In the genomic region with DNA sequence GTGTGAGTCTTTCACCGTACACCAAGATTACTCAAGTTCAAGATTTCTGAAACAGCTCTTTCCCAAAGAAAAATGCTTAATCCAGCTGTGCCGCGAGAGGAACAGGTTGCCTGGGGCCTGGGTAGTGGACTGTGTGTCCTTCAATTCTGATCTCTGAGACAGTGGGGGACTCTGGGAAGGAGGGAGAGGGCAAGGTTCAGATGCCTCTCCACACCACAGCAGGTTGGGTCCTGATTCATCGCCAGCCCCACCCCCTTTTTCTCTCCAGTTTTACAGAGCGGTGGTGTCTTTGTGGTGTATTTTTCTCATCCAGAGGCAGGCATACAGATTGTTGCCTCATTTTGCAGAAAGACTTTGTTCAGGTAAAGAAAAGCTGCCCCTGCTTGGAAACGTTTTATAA, we compare ENCODE assay signal across 34 mouse cellular contexts. TPM values are rescaled to one million over a fixed set of nuclear protein-coding genes. Genes with fewer than 3 reads are reported as not detected.
DNase-seq lines count a peak whose midpoint lies in the region; ATAC-seq and TF ChIP-seq lines count a peak whose summit lies in the region.
"Had no signal": no experiment of that assay in that cellular context is flagged by ENCODE, and none has a peak within 500 bp of the region (broad histone marks: within the 10 kb centered on the region; RNA-seq: fewer than 3 reads in every experiment).

No protein-coding gene starts in this region.

- no peaks in the 10 kb centered on the region for H3K9me3 ChIP-seq in liver, postnatal 0 days (ENCODE audit: low read length)
- H3K9me3 ChIP-seq in liver, embryonic 11.5 days (ENCODE audit: control insufficient read depth, low read length): no peaks in the 10 kb centered on the region
- H3K9me3 ChIP-seq: embryonic facial prominence, embryonic 13.5 days; forebrain, embryonic 10.5 days; forebrain, embryonic 15.5 days; heart, embryonic 13.5 days; liver, embryonic 13.5 days had no signal

- H3K27ac ChIP-seq in liver, postnatal 0 days (ENCODE audit: low read depth): peak overlapping the region; percentile 88
- H3K27ac ChIP-seq in liver, embryonic 11.5 days (ENCODE audit: low read depth, low read length): no peak overlapping the region
- H3K27ac ChIP-seq: embryonic facial prominence, embryonic 13.5 days; forebrain, embryonic 10.5 days; forebrain, embryonic 15.5 days; heart, adult 2 months; heart, embryonic 13.5 days; hindbrain, embryonic 14.5 days; layer of hippocampus, adult 2 months had no signal

- TF ChIP-seq EP300 in liver, postnatal 0 days (IDR thresholded peaks at IDR 0.05; ENCODE audit: low read depth): no peak

- H3K4me2 ChIP-seq in liver, postnatal 0 days (ENCODE audit: low read depth, low read length): no peak overlapping the region
- no peak overlapping the region for H3K4me2 ChIP-seq in liver, embryonic 11.5 days
- H3K4me2 ChIP-seq: embryonic facial prominence, embryonic 13.5 days; forebrain, embryonic 15.5 days; heart, embryonic 13.5 days; hindbrain, embryonic 14.5 days; liver, embryonic 13.5 days had no signal

- no peaks in the 10 kb centered on the region for H3K27me3 ChIP-seq in liver, postnatal 0 days (ENCODE audit: insufficient read depth, low read length)
- H3K27me3 ChIP-seq in liver, embryonic 11.5 days (replicated peaks; ENCODE audit: control insufficient read depth, insufficient read depth, low read length): no peaks in the 10 kb centered on the region
- H3K27me3 ChIP-seq: embryonic facial prominence, embryonic 13.5 days; forebrain, embryonic 15.5 days; heart, embryonic 13.5 days; liver, embryonic 13.5 days had no signal

- no peak overlapping the region for H3K4me3 ChIP-seq in liver, postnatal 0 days (ENCODE audit: low read depth, low read length)
- H3K4me3 ChIP-seq in liver, embryonic 11.5 days (ENCODE audit: low read depth, low read length): no peak overlapping the region
- H3K4me3 ChIP-seq: embryonic facial prominence, embryonic 13.5 days; forebrain, embryonic 10.5 days; forebrain, embryonic 15.5 days; gastrocnemius, adult 2 months; heart, adult 2 months; heart, embryonic 13.5 days; layer of hippocampus, adult 2 months; liver, embryonic 13.5 days had no signal

- no peak for ATAC-seq in liver, postnatal 0 days
- no peak for ATAC-seq in liver, embryonic 11.5 days (replicated peaks; ENCODE audit: low FRiP score)
- ATAC-seq: activated CD4-positive, CD25-positive, alpha-beta regulatory T cell, adult 4 months; CD4-positive, CD25-positive, alpha-beta regulatory T cell, adult 4 months; forebrain, embryonic 15.5 days; inflammation-experienced regulatory T-cells, adult 6 months had no signal

- no peak overlapping the region for H3K9ac ChIP-seq in liver, postnatal 0 days (replicated peaks)
- H3K9ac ChIP-seq in liver, embryonic 11.5 days (ENCODE audit: low read depth, low read length): no peak overlapping the region
- H3K9ac ChIP-seq: embryonic facial prominence, embryonic 13.5 days; forebrain, embryonic 15.5 days; heart, embryonic 13.5 days; hindbrain, embryonic 14.5 days; liver, embryonic 13.5 days had no signal

- TF ChIP-seq CTCF in liver, postnatal 0 days (IDR thresholded peaks at IDR 0.05; ENCODE audit: low read depth): no peak

- no peak for DNase-seq in liver, postnatal 0 days
- no peak for DNase-seq in liver, embryonic 11.5 days (ENCODE audit: low spot score)
- peak; percentile 86 for DNase-seq in kidney, adult 9 months
- DNase-seq in kidney, postnatal 14 days: peak; percentile 76
- DNase-seq in MN1 (ENCODE audit: low spot score): no peak
- no peak for DNase-seq in cerebellum, postnatal 10 days
- DNase-seq in lung, postnatal 10 days: no peak
- DNase-seq: adrenal gland, adult 2 months; cerebellum, adult 8-10 months; cerebellum, postnatal 36 days; gastrocnemius, adult 2 months; gastrocnemius, postnatal 36 days; heart, adult 2 months; heart, postnatal 10 days; left cerebral cortex, postnatal 4 days; liver, embryonic 13.5 days; lung, adult 2 months; lung, postnatal 14 days; midbrain, embryonic 14.5 days; thymus, postnatal 4 days had no signal

- 73% methylated on average over 6 of the region's 6 CpGs for WGBS in liver, postnatal 0 days (ENCODE audit: insufficient replicate concordance)
- WGBS in liver, embryonic 11.5 days: 81% methylated on average over 6 of the region's 6 CpGs

- no peaks in the 10 kb centered on the region for H3K36me3 ChIP-seq in liver, postnatal 0 days (replicated peaks; ENCODE audit: insufficient read depth, low read length)
- H3K36me3 ChIP-seq in liver, embryonic 11.5 days (ENCODE audit: control insufficient read depth, insufficient read depth, low read length): no peaks in the 10 kb centered on the region
- H3K36me3 ChIP-seq: embryonic facial prominence, embryonic 13.5 days; forebrain, embryonic 10.5 days; forebrain, embryonic 15.5 days; heart, embryonic 13.5 days; liver, embryonic 13.5 days had no signal

- H3K4me1 ChIP-seq in liver, postnatal 0 days (ENCODE audit: insufficient read depth): peaks cover 42% of the 10 kb centered on the region
- peaks cover 15% of the 10 kb centered on the region for H3K4me1 ChIP-seq in liver, embryonic 11.5 days (replicated peaks; ENCODE audit: control insufficient read depth, insufficient read depth, low read length)

RNA-seq across cellular contexts. Expression of a gene that starts 34.7 kb away (rescaled TPM):
- 49.8 and 55.8 TPM in 2 replicates for polyA plus RNA-seq in liver, postnatal 0 days (2015; fragmentation: Nextera tagmentation; extraction: Ambion mirVana)
- polyA plus RNA-seq in liver, embryonic 11.5 days (2014; fragmentation: Nextera tagmentation; extraction: Ambion mirVana): 0.79 and 1.4 TPM in 2 replicates
- polyA plus RNA-seq: activated CD4-positive, CD25-positive, alpha-beta regulatory T cell, adult 4 months; forebrain, embryonic 10.5 days; stomach, embryonic 14.5 days had no signal

RNA-seq across cellular contexts. Expression of a gene that starts 36.3 kb away (rescaled TPM):
- polyA plus RNA-seq in liver, postnatal 0 days (2015; fragmentation: Nextera tagmentation; extraction: Ambion mirVana): 10.8 and 12.6 TPM in 2 replicates
- polyA plus RNA-seq in liver, embryonic 11.5 days (2014; fragmentation: Nextera tagmentation; extraction: Ambion mirVana): 14.8 and 15.8 TPM in 2 replicates

RNA-seq across cellular contexts. Expression of a gene that starts 51.4 kb away (rescaled TPM):
- polyA plus RNA-seq in liver, postnatal 0 days (2015; fragmentation: Nextera tagmentation; extraction: Ambion mirVana): not detected in 2 replicates
- polyA plus RNA-seq in liver, embryonic 11.5 days (2014; fragmentation: Nextera tagmentation; extraction: Ambion mirVana): not detected in 2 replicates
- polyA plus RNA-seq: activated CD4-positive, CD25-positive, alpha-beta regulatory T cell, adult 4 months; adrenal gland, adult 2 months; CD4-positive, CD25-positive, alpha-beta regulatory T cell, adult 4 months; embryonic facial prominence, embryonic 13.5 days; forebrain, embryonic 10.5 days; forebrain, embryonic 15.5 days; heart, adult 2 months; hindbrain, embryonic 14.5 days; inflammation-experienced regulatory T-cells, adult 6 months; limb, embryonic 14.5 days; liver, embryonic 13.5 days; lung, adult 2 months; midbrain, embryonic 14.5 days; neural tube, embryonic 14.5 days; stomach, embryonic 14.5 days; testis, adult 2 months; thymus, postnatal 0 days had no signal

RNA-seq across cellular contexts. Expression of a gene that starts 51.5 kb away (rescaled TPM):
- polyA plus RNA-seq in liver, postnatal 0 days (2015; fragmentation: Nextera tagmentation; extraction: Ambion mirVana): 274 and 276 TPM in 2 replicates
- polyA plus RNA-seq in liver, embryonic 11.5 days (2014; fragmentation: Nextera tagmentation; extraction: Ambion mirVana): 441 and 497 TPM in 2 replicates

RNA-seq across cellular contexts. Expression of a gene that starts 54.2 kb away (rescaled TPM):
- 17.9 and 22.2 TPM in 2 replicates for polyA plus RNA-seq in liver, postnatal 0 days (2015; fragmentation: Nextera tagmentation; extraction: Ambion mirVana)
- polyA plus RNA-seq in liver, embryonic 11.5 days (2014; fragmentation: Nextera tagmentation; extraction: Ambion mirVana): 92.0 and 92.1 TPM in 2 replicates

Comparison
In these comparisons a context has a peak if more than half of its experiments do, and no peak if none do; other contexts are left out.
1. RNA of a gene that starts 34.7 kb away (polyA plus RNA-seq): 49.8 to 55.8 TPM in liver, postnatal 0 days; 0.79 to 1.4 TPM in liver, embryonic 11.5 days; every median in the first group is over 10 times any median in the second.
2. DNase-seq: peak in kidney, adult 9 months (single experiment) and kidney, postnatal 14 days (single experiment); none in liver, postnatal 0 days (single experiment), liver, embryonic 11.5 days (single experiment), MN1 (single experiment), cerebellum, postnatal 10 days (0 of 2) and lung, postnatal 10 days (single experiment).